Mouse (Mus musculus) stomach, embryonic 16.5 days (tissue): ENCODE results near the gene Acss2. TPM values are rescaled to one million over a fixed set of nuclear protein-coding genes. Genes with fewer than 3 reads are reported as not detected.

Experiments
- ATAC-seq: fragments of 200-750 bp; cut with Nextera tagmentation; 2 replicates; pipeline ENCODE4 v1.8.0; 2017; ENCODE audit warnings: moderate number of reproducible peaks, moderate TSS enrichment; ENCODE audit not compliant: insufficient read depth, low FRiP score
- H3K27ac ChIP-seq: fragments of 300-500 bp; sonication (generic); 2 replicates; pipeline ENCODE4 v1.5.1; 2014; ENCODE audit warnings: low read length
- H3K27me3 ChIP-seq: fragments of 300-500 bp; sonication (generic); 2 replicates; pipeline ENCODE4 v1.6.1; 2014; ENCODE audit warnings: low read length, control low read depth, mixed read lengths; ENCODE audit not compliant: control insufficient read depth, insufficient read depth
- H3K36me3 ChIP-seq: fragments of 300-500 bp; sonication (generic); 2 replicates; pipeline ENCODE4 v1.6.1; 2014; ENCODE audit warnings: low read length; ENCODE audit not compliant: control insufficient read depth, insufficient read depth
- H3K4me1 ChIP-seq: fragments of 300-500 bp; sonication (generic); 2 replicates; pipeline ENCODE4 v1.6.1; 2014; ENCODE audit warnings: low read length, control low read depth, mixed read lengths; ENCODE audit not compliant: control insufficient read depth, insufficient read depth
- H3K4me2 ChIP-seq: fragments of 300-500 bp; sonication (generic); 2 replicates; pipeline ENCODE4 v1.6.1; 2014; ENCODE audit warnings: low read depth, low read length, mixed read lengths
- H3K4me3 ChIP-seq: fragments of 300-500 bp; sonication (generic); replicated peaks from 2 replicates; pipeline ENCODE4 v1.5.1; 2014; ENCODE audit warnings: mild to moderate bottlenecking, low read length
- H3K9ac ChIP-seq: fragments of 300-500 bp; sonication (generic); 2 replicates; pipeline ENCODE4 v1.6.1; 2014; ENCODE audit warnings: low read length
- H3K9me3 ChIP-seq: fragments of 300-500 bp; sonication (generic); replicated peaks from 2 replicates; pipeline ENCODE4 v1.6.1; 2016; ENCODE audit warnings: low read length, control low read depth; ENCODE audit not compliant: control insufficient read depth
- WGBS: fragments of 180-500 bp; shearing (Covaris S2); extraction: QIAGEN DNeasy Blood & Tissue Kit; methylation state at CpG from one replicate; pipeline ENCODE4 v1.1.7; 2014; 5-methylcytosine and 5-hydroxymethylcytosine counted together
- polyA plus RNA-seq: library from polyadenylated mRNA; unstranded; fragments of >200 nt; fragmentation: Nextera tagmentation; extraction: Ambion mirVana; gene quantifications from 2 replicates; pipeline ENCODE4 v1.2.1, GENCODE M21; 2015

The Acss2 gene
- polyA plus RNA-seq, 1 experiment from 2014 or later: 15.4 TPM

GRCm38 (mm10) chr2:155562209-155562608, 44.5 kb downstream of the Acss2 start:
- H3K9ac ChIP-seq: no peak overlapping the region
- ATAC-seq: no peak
- no peak overlapping the region for H3K4me3 ChIP-seq
- no peaks in the 10 kb centered on the region for H3K4me1 ChIP-seq
- 50% methylated on average over 1 of the region's 1 CpGs for WGBS
- no peak overlapping the region for H3K27ac ChIP-seq
- H3K36me3 ChIP-seq: no peaks in the 10 kb centered on the region
- H3K9me3 ChIP-seq: no peaks in the 10 kb centered on the region
- no peak overlapping the region for H3K4me2 ChIP-seq
- no peaks in the 10 kb centered on the region for H3K27me3 ChIP-seq

- ATAC-seq: no peak
- Histone ChIP-seq H3K36me3 (no peaks in the 10 kb centered on the region), H3K4me1 (no peaks in the 10 kb centered on the region), H3K27me3 (no peaks in the 10 kb centered on the region), H3K9me3 (no peaks in the 10 kb centered on the region), H3K9ac (no peak overlapping the region), H3K27ac (no peak overlapping the region), H3K4me2 (no peak overlapping the region), H3K4me3 (no peak overlapping the region)
- 79% methylated on average over 4 of the region's 4 CpGs for WGBS
These were observed 45.2 kb downstream of the Acss2 start for GRCm38 (mm10) chr2:155562934-155563333.

GRCm38 (mm10) chr2:155567751-155568150, 50.0 kb downstream of the Acss2 start:
- no peaks in the 10 kb centered on the region for H3K36me3 ChIP-seq
- no peak overlapping the region for H3K4me3 ChIP-seq
- 80% methylated on average over 5 of the region's 5 CpGs for WGBS
- no peak for ATAC-seq
- no peak overlapping the region for H3K4me2 ChIP-seq
- H3K4me1 ChIP-seq: no peaks in the 10 kb centered on the region
- no peak overlapping the region for H3K27ac ChIP-seq
- no peaks in the 10 kb centered on the region for H3K9me3 ChIP-seq
- no peak overlapping the region for H3K9ac ChIP-seq
- H3K27me3 ChIP-seq: no peaks in the 10 kb centered on the region

GRCm38 (mm10) chr2:155569223-155569807, 51.6 kb downstream of the Acss2 start:
- Histone ChIP-seq H3K9me3 (no peaks in the 10 kb centered on the region), H3K4me1 (no peaks in the 10 kb centered on the region), H3K36me3 (no peaks in the 10 kb centered on the region), H3K4me3 (no peak overlapping the region), H3K27me3 (no peaks in the 10 kb centered on the region), H3K9ac (no peak overlapping the region), H3K27ac (no peak overlapping the region), H3K4me2 (no peak overlapping the region)
- ATAC-seq: no peak
- 37% methylated on average over 3 of the region's 3 CpGs for WGBS

GRCm38 (mm10) chr2:155573001-155573400, 55.3 kb downstream of the Acss2 start:
- no peaks in the 10 kb centered on the region for H3K4me1 ChIP-seq
- no peak overlapping the region for H3K4me2 ChIP-seq
- no peak for ATAC-seq
- no peaks in the 10 kb centered on the region for H3K27me3 ChIP-seq
- no peak overlapping the region for H3K9ac ChIP-seq
- H3K27ac ChIP-seq: no peak overlapping the region
- no peak overlapping the region for H3K4me3 ChIP-seq
- H3K9me3 ChIP-seq: no peaks in the 10 kb centered on the region
- no peaks in the 10 kb centered on the region for H3K36me3 ChIP-seq
- WGBS: 82% methylated on average over 9 of the region's 9 CpGs

- Histone ChIP-seq H3K27ac (no peak overlapping the region), H3K27me3 (no peaks in the 10 kb centered on the region), H3K36me3 (no peaks in the 10 kb centered on the region), H3K4me1 (no peaks in the 10 kb centered on the region), H3K4me2 (no peak overlapping the region), H3K9me3 (no peaks in the 10 kb centered on the region), H3K4me3 (no peak overlapping the region), H3K9ac (no peak overlapping the region)
- 89% methylated on average over 7 of the region's 7 CpGs for WGBS
- ATAC-seq: no peak
These were observed 56.2 kb downstream of the Acss2 start for GRCm38 (mm10) chr2:155573996-155574395.

- Histone ChIP-seq H3K27ac (no peak overlapping the region), H3K9ac (no peak overlapping the region), H3K27me3 (no peaks in the 10 kb centered on the region), H3K9me3 (no peaks in the 10 kb centered on the region), H3K4me3 (no peak overlapping the region), H3K4me1 (no peaks in the 10 kb centered on the region), H3K36me3 (no peaks in the 10 kb centered on the region), H3K4me2 (no peak overlapping the region)
- no peak for ATAC-seq
- WGBS: 84% methylated on average over 4 of the region's 4 CpGs
These were observed 57.0 kb downstream of the Acss2 start for GRCm38 (mm10) chr2:155574700-155575099.

GRCm38 (mm10) chr2:155576656-155577055, 58.9 kb downstream of the Acss2 start:
- Histone ChIP-seq H3K36me3 (no peaks in the 10 kb centered on the region), H3K4me1 (no peaks in the 10 kb centered on the region), H3K4me2 (no peak overlapping the region), H3K27me3 (no peaks in the 10 kb centered on the region), H3K4me3 (no peak overlapping the region), H3K9me3 (no peaks in the 10 kb centered on the region), H3K9ac (no peak overlapping the region), H3K27ac (no peak overlapping the region)
- WGBS: 81% methylated on average over 9 of the region's 9 CpGs
- no peak for ATAC-seq

GRCm38 (mm10) chr2:155580331-155580730, 62.6 kb downstream of the Acss2 start:
- Histone ChIP-seq H3K36me3 (no peaks in the 10 kb centered on the region), H3K9ac (no peak overlapping the region), H3K27me3 (no peaks in the 10 kb centered on the region), H3K4me3 (no peak overlapping the region), H3K27ac (no peak overlapping the region), H3K9me3 (no peaks in the 10 kb centered on the region), H3K4me2 (no peak overlapping the region), H3K4me1 (no peaks in the 10 kb centered on the region)
- no peak for ATAC-seq
- 93% methylated on average over 3 of the region's 3 CpGs for WGBS
